In the genomic region with DNA sequence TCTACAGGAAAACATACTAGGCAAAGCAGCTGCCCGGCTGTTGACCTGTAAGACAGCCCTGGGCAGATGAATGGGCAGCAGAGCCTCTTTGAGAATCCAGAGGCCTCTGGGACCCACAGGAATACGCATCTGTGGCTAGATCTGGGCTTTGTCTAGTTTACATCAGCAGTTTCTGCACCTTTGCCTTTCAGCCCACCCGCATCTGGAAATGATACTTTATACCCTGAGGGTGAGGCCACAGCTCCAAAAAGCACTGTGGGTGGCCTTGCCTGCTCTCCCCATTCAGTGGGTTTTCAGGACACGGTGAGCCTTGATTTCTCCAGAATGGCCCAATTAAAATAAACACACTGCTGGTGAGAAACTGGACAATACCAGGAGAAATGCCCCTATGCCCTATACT, we compare ENCODE assay signal across 35 mouse cellular contexts. TPM values are rescaled to one million over a fixed set of nuclear protein-coding genes. Genes with fewer than 3 reads are reported as not detected.
DNase-seq lines count a peak whose midpoint lies in the region; ATAC-seq and TF ChIP-seq lines count a peak whose summit lies in the region.
"Had no signal": no experiment of that assay in that cellular context is flagged by ENCODE, and none has a peak within 500 bp of the region (broad histone marks: within the 10 kb centered on the region; RNA-seq: fewer than 3 reads in every experiment).

No protein-coding gene starts in this region.

- no peak overlapping the region for H3K4me2 ChIP-seq in hindbrain, embryonic 11.5 days (replicated peaks; ENCODE audit: low read depth, low read length)
- no peak overlapping the region for H3K4me2 ChIP-seq in hindbrain, embryonic 14.5 days (replicated peaks)
- no peak overlapping the region for H3K4me2 ChIP-seq in embryonic facial prominence, embryonic 14.5 days (ENCODE audit: low read depth, low read length)
- no peak overlapping the region for H3K4me2 ChIP-seq in lung, postnatal 0 days (replicated peaks; ENCODE audit: low read depth, low read length)
- H3K4me2 ChIP-seq: forebrain, embryonic 13.5 days; heart, embryonic 11.5 days; hindbrain, embryonic 15.5 days; kidney, embryonic 15.5 days; midbrain, embryonic 11.5 days; neural tube, embryonic 13.5 days had no signal

- H3K9me3 ChIP-seq in hindbrain, embryonic 11.5 days (ENCODE audit: control insufficient read depth, low read length): no peaks in the 10 kb centered on the region
- no peaks in the 10 kb centered on the region for H3K9me3 ChIP-seq in hindbrain, embryonic 14.5 days (ENCODE audit: control insufficient read depth, low read length)
- no peaks in the 10 kb centered on the region for H3K9me3 ChIP-seq in embryonic facial prominence, embryonic 14.5 days (ENCODE audit: control insufficient read depth, low read length)
- H3K9me3 ChIP-seq in lung, postnatal 0 days (ENCODE audit: low read length): no peaks in the 10 kb centered on the region
- H3K9me3 ChIP-seq: embryonic facial prominence, embryonic 13.5 days; forebrain, embryonic 13.5 days; hindbrain, embryonic 15.5 days; kidney, embryonic 15.5 days; neural tube, embryonic 13.5 days had no signal

- H3K36me3 ChIP-seq in hindbrain, embryonic 11.5 days (ENCODE audit: control insufficient read depth, insufficient read depth, low read length): no peaks in the 10 kb centered on the region
- H3K36me3 ChIP-seq in hindbrain, embryonic 14.5 days (replicated peaks; ENCODE audit: control insufficient read depth, insufficient read depth): peaks cover 17% of the 10 kb centered on the region
- H3K36me3 ChIP-seq in embryonic facial prominence, embryonic 14.5 days (ENCODE audit: control insufficient read depth, insufficient read depth, low read length): no peaks in the 10 kb centered on the region
- no peaks in the 10 kb centered on the region for H3K36me3 ChIP-seq in lung, postnatal 0 days (ENCODE audit: insufficient read depth, low read length)
- H3K36me3 ChIP-seq: embryonic facial prominence, embryonic 13.5 days; kidney, embryonic 15.5 days had no signal

- no peaks in the 10 kb centered on the region for H3K4me1 ChIP-seq in hindbrain, embryonic 11.5 days (replicated peaks; ENCODE audit: control insufficient read depth, insufficient read depth, low read length)
- no peaks in the 10 kb centered on the region for H3K4me1 ChIP-seq in hindbrain, embryonic 14.5 days (replicated peaks; ENCODE audit: control insufficient read depth, insufficient read depth, low read length)
- H3K4me1 ChIP-seq in embryonic facial prominence, embryonic 14.5 days (ENCODE audit: control insufficient read depth, insufficient read depth, low read length): peaks cover 18% of the 10 kb centered on the region
- H3K4me1 ChIP-seq in lung, postnatal 0 days (ENCODE audit: insufficient read depth, low read depth, low read length): no peaks in the 10 kb centered on the region; the same call in 1 of the 2 replicates
- H3K4me1 ChIP-seq: forebrain, embryonic 13.5 days; hindbrain, embryonic 15.5 days; neural tube, embryonic 13.5 days had no signal

- no peak for ATAC-seq in hindbrain, embryonic 11.5 days (ENCODE audit: low FRiP score)
- ATAC-seq in hindbrain, embryonic 14.5 days (ENCODE audit: low FRiP score): no peak
- no peak for ATAC-seq in embryonic facial prominence, embryonic 14.5 days (ENCODE audit: low read depth)
- ATAC-seq in lung, postnatal 0 days: no peak
- ATAC-seq: forebrain, embryonic 13.5 days; midbrain, embryonic 16.5 days; Patski had no signal

- DNase-seq in hindbrain, embryonic 11.5 days (ENCODE audit: low spot score): peak; percentile 6
- no peak for DNase-seq in hindbrain, embryonic 14.5 days (ENCODE audit: low spot score)
- peak; percentile 39 for DNase-seq in embryo, embryonic 10.5 days (ENCODE audit: low spot score)
- DNase-seq in embryonic facial prominence, embryonic 14.5 days (ENCODE audit: low spot score): peak; percentile 49
- DNase-seq in mesoderm, embryonic 11.5 days (ENCODE audit: low read depth, low spot score): peak; percentile 23
- DNase-seq in lung, postnatal 0 days (ENCODE audit: low spot score): no peak
- no peak for DNase-seq in frontal cortex, postnatal 25 days (ENCODE audit: low spot score in 2 of 2)
- DNase-seq: adrenal gland, postnatal 10 days; cerebellum, adult 8-10 months; cerebellum, postnatal 36 days; gastrocnemius, adult 2 months; gastrocnemius, postnatal 36 days; heart, adult 18-20 months; heart, postnatal 4 days; kidney, adult 18-20 months; kidney, postnatal 25 days; left cerebral cortex, postnatal 4 days; liver; lung, adult 2 months; lung, postnatal 14 days; right cerebral cortex, postnatal 4 days; thymus, adult 18-20 months; thymus, postnatal 36 days had no signal

- no peak overlapping the region for H3K27ac ChIP-seq in hindbrain, embryonic 11.5 days (ENCODE audit: low read depth, low read length)
- H3K27ac ChIP-seq in hindbrain, embryonic 14.5 days: no peak overlapping the region
- no peak overlapping the region for H3K27ac ChIP-seq in embryonic facial prominence, embryonic 14.5 days (replicated peaks; ENCODE audit: low read depth, low read length)
- no peak overlapping the region for H3K27ac ChIP-seq in lung, postnatal 0 days (ENCODE audit: low read length)
- H3K27ac ChIP-seq: forebrain, embryonic 13.5 days; gastrocnemius, adult 2 months; hindbrain, embryonic 15.5 days; kidney, embryonic 15.5 days; liver, embryonic 14.5 days; neural tube, embryonic 13.5 days; stomach, postnatal 0 days had no signal

- TF ChIP-seq CTCF in lung, postnatal 0 days (IDR thresholded peaks at IDR 0.05): no peak

- H3K27me3 ChIP-seq in hindbrain, embryonic 11.5 days (ENCODE audit: control insufficient read depth, insufficient read depth, low read length): no peaks in the 10 kb centered on the region
- no peaks in the 10 kb centered on the region for H3K27me3 ChIP-seq in hindbrain, embryonic 14.5 days (ENCODE audit: control insufficient read depth, insufficient read depth, low read length)
- no peaks in the 10 kb centered on the region for H3K27me3 ChIP-seq in embryonic facial prominence, embryonic 14.5 days (replicated peaks; ENCODE audit: control insufficient read depth, insufficient read depth, low read length)
- no peaks in the 10 kb centered on the region for H3K27me3 ChIP-seq in lung, postnatal 0 days (replicated peaks; ENCODE audit: insufficient read depth, low read length)
- H3K27me3 ChIP-seq: forebrain, embryonic 13.5 days; hindbrain, embryonic 15.5 days; kidney, embryonic 15.5 days; neural tube, embryonic 13.5 days had no signal

- WGBS in hindbrain, embryonic 11.5 days: 57% methylated on average over 4 of the region's 4 CpGs
- 66% methylated on average over 4 of the region's 4 CpGs for WGBS in hindbrain, embryonic 14.5 days
- WGBS in embryonic facial prominence, embryonic 14.5 days: 17% methylated on average over 4 of the region's 4 CpGs
- 71% methylated on average over 4 of the region's 4 CpGs for WGBS in lung, postnatal 0 days

- no peak for TF ChIP-seq EP300 in lung, postnatal 0 days (IDR thresholded peaks at IDR 0.05)

- H3K4me3 ChIP-seq in hindbrain, embryonic 11.5 days (ENCODE audit: low read depth, low read length): no peak overlapping the region
- H3K4me3 ChIP-seq in hindbrain, embryonic 14.5 days (replicated peaks; ENCODE audit: low read length): no peak overlapping the region
- H3K4me3 ChIP-seq in embryonic facial prominence, embryonic 14.5 days (ENCODE audit: low read depth, low read length): no peak overlapping the region
- H3K4me3 ChIP-seq in lung, postnatal 0 days (ENCODE audit: low read depth, low read length): no peak overlapping the region
- H3K4me3 ChIP-seq: embryonic facial prominence, embryonic 13.5 days; erythroblast, embryonic 14.5 days; forebrain, embryonic 13.5 days; gastrocnemius, adult 2 months; hindbrain, embryonic 15.5 days; kidney, embryonic 15.5 days; neural tube, embryonic 13.5 days had no signal

- H3K9ac ChIP-seq in hindbrain, embryonic 11.5 days (ENCODE audit: low read depth, low read length): no peak overlapping the region
- no peak overlapping the region for H3K9ac ChIP-seq in hindbrain, embryonic 14.5 days
- no peak overlapping the region for H3K9ac ChIP-seq in embryonic facial prominence, embryonic 14.5 days (ENCODE audit: low read depth, low read length)
- no peak overlapping the region for H3K9ac ChIP-seq in lung, postnatal 0 days (replicated peaks; ENCODE audit: low read depth)
- H3K9ac ChIP-seq: embryonic facial prominence, embryonic 13.5 days; forebrain, embryonic 13.5 days; hindbrain, embryonic 15.5 days; kidney, embryonic 15.5 days; liver, embryonic 14.5 days; neural tube, embryonic 13.5 days had no signal

RNA-seq across cellular contexts. Expression of a gene that starts 55.6 kb away (rescaled TPM):
- 6.5 and 7.6 TPM in 2 replicates for polyA plus RNA-seq in hindbrain, embryonic 11.5 days (2014; fragmentation: Nextera tagmentation; extraction: Ambion mirVana)
- 18.7 and 21.3 TPM in 2 replicates for polyA plus RNA-seq in hindbrain, embryonic 14.5 days (2014; fragmentation: Nextera tagmentation; extraction: Ambion mirVana)
- 8.4 and 9.3 TPM in 2 replicates for polyA plus RNA-seq in embryonic facial prominence, embryonic 14.5 days (2014; fragmentation: Nextera tagmentation; extraction: Ambion mirVana)
- 9.8 and 9.9 TPM in 2 replicates for polyA plus RNA-seq in lung, postnatal 0 days (2015; fragmentation: Nextera tagmentation; extraction: Ambion mirVana)

RNA-seq across cellular contexts. Expression of a gene that starts 59.4 kb away (rescaled TPM):
- polyA plus RNA-seq in hindbrain, embryonic 11.5 days (2014; fragmentation: Nextera tagmentation; extraction: Ambion mirVana): 0.32 and 0.71 TPM in 2 replicates
- 0.56 and 2.0 TPM in 2 replicates for polyA plus RNA-seq in hindbrain, embryonic 14.5 days (2014; fragmentation: Nextera tagmentation; extraction: Ambion mirVana)
- polyA plus RNA-seq in embryonic facial prominence, embryonic 14.5 days (2014; fragmentation: Nextera tagmentation; extraction: Ambion mirVana): 1.4 and 1.8 TPM in 2 replicates
- 5.9 and 6.7 TPM in 2 replicates for polyA plus RNA-seq in lung, postnatal 0 days (2015; fragmentation: Nextera tagmentation; extraction: Ambion mirVana)
- polyA plus RNA-seq: erythroblast, embryonic 14.5 days had no signal

Comparison
In these comparisons a context has a peak if more than half of its experiments do, and no peak if none do; other contexts are left out.
1. DNase-seq: peak in hindbrain, embryonic 11.5 days (single experiment), embryo, embryonic 10.5 days (single experiment), embryonic facial prominence, embryonic 14.5 days (single experiment) and mesoderm, embryonic 11.5 days (single experiment); none in hindbrain, embryonic 14.5 days (single experiment), lung, postnatal 0 days (single experiment) and frontal cortex, postnatal 25 days (0 of 2).